Mouse (Mus musculus) adrenal gland, postnatal 14 days (tissue): ENCODE results near the gene Gm3029. TPM values are rescaled to one million over a fixed set of nuclear protein-coding genes. Genes with fewer than 3 reads are reported as not detected.
"Not testable (repeated sequence)": the region's sequence is repeated elsewhere in the genome, so short reads cannot be mapped to it uniquely, and the experiment has no call there.

ENCODE experiments used
- DNase-seq: peaks from one replicate; pipeline ENCODE4 v3.0.0; 2021; ENCODE audit warnings: mixed read lengths
- long read RNA-seq, 2 experiments: library from polyadenylated mRNA; stranded (forward); transcript quantifications; one replicate each; pipeline ENCODE4 v2.0.0; 2021
- total RNA-seq: library from RNA; stranded (reverse); gene quantifications from 2 replicates; pipeline ENCODE4 v1.2.3, GENCODE M21; 2021

Gm3029 gene
- total RNA-seq = not detected in 2 replicates
- long read RNA-seq, experiment 1 = 0 reads
- long read RNA-seq, experiment 2 = 0 reads

DNA sequence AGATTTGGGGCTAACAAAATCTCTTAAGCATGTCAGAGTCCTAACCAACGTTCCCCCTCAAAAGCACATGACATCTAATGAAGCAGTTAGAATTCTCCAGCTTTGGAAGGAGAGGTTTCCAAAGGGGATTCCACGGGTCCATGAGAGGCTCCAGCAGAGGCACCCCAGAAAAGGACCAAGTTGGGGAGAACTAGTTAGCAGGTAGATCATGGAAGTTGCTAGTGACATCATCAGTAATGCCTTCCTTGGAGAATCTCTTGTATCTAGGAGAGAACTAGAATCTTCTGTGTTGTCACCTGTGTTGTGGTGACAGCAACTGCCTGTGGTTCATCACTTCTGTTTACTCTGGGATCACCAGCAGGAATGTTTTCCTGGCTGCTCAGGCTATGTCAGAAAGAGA lies at the start of gene Gm3029:
Gm3029 (plus strand) TSS at position 301 of the 400 bp plus-strand sequence.
- not testable (repeated sequence) for DNase-seq

- not testable (repeated sequence) for DNase-seq
These were observed 47.7 kb upstream of the Gm3029 start, which contains the start of gene Gm2916 for GRCm38 (mm10) chr14:3883872-3884271. Gene Gm2916, plus strand, starts transcription at chr14:3884172.

- DNase-seq = not testable (repeated sequence)
These were observed 31.7 kb downstream of the Gm3029 start, which contains the start of gene Gm3095 for GRCm38 (mm10) chr14:3963247-3963646. Gene Gm3095, plus strand, starts transcription at chr14:3963547.

Other genes with a start within 250 kb of the Gm3029 start
- gene Gm3043, start 243.0 kb upstream of the Gm3029 start, total RNA-seq = not detected in 2 replicates
- 0.22 TPM in 1 of 2 replicates, not detected in the other for gene Gm3002, start 121.7 kb upstream of the Gm3029 start, total RNA-seq
- not detected in 2 replicates for gene Gm3033, start 85.5 kb upstream of the Gm3029 start, total RNA-seq
- not detected in 2 replicates for gene Gm2916, start 47.6 kb upstream of the Gm3029 start, total RNA-seq
- gene Gm3095, start 31.8 kb downstream of the Gm3029 start, total RNA-seq = not detected in 2 replicates
- gene Gm3099, start 66.6 kb downstream of the Gm3029 start, total RNA-seq = not detected in 2 replicates
- 0.45 and 1.7 TPM in 2 replicates for gene Gm5796, start 92.2 kb downstream of the Gm3029 start, total RNA-seq
- gene Gm3115, start 152.4 kb downstream of the Gm3029 start, total RNA-seq = 0.26 and 0.37 TPM in 2 replicates
- 1.4 and 2.1 TPM in 2 replicates for gene Gm8108, start 178.8 kb downstream of the Gm3029 start, total RNA-seq
- not detected in 2 replicates for gene Gm3127, start 233.3 kb downstream of the Gm3029 start, total RNA-seq